Mouse (Mus musculus) heart, embryonic 11.5 days (tissue): ENCODE data around the gene Acss1. TPM values are rescaled to one million over a fixed set of nuclear protein-coding genes. Genes with fewer than 3 reads are reported as not detected.

Experiments
- ATAC-seq: fragments of 200-750 bp; cut with Nextera tagmentation; replicated peaks from 2 replicates; pipeline ENCODE4 v1.8.0; 2017; ENCODE audit warnings: moderate library complexity; ENCODE audit not compliant: insufficient number of reproducible peaks, low FRiP score, low TSS enrichment
- H3K27ac ChIP-seq: fragments of 300-500 bp; sonication (generic); 2 replicates; pipeline ENCODE4 v1.5.1; 2014; ENCODE audit warnings: mild to moderate bottlenecking, low read depth, low read length
- H3K27me3 ChIP-seq: fragments of 300-500 bp; sonication (generic); 2 replicates; pipeline ENCODE4 v1.6.1; 2014; ENCODE audit warnings: mild to moderate bottlenecking, low read length, mixed read lengths; ENCODE audit not compliant: control insufficient read depth, insufficient read depth
- H3K36me3 ChIP-seq: fragments of 300-500 bp; sonication (generic); 2 replicates; pipeline ENCODE4 v1.6.1; 2014; ENCODE audit warnings: mild to moderate bottlenecking, low read length, moderate library complexity, mixed read lengths; ENCODE audit not compliant: control insufficient read depth, insufficient read depth
- H3K4me1 ChIP-seq: fragments of 300-500 bp; sonication (generic); 2 replicates; pipeline ENCODE4 v1.6.1; 2014; ENCODE audit warnings: low read length; ENCODE audit not compliant: control insufficient read depth, insufficient read depth
- H3K4me2 ChIP-seq: fragments of 300-500 bp; sonication (generic); 2 replicates; pipeline ENCODE4 v1.6.1; 2014; ENCODE audit warnings: mild to moderate bottlenecking, moderate library complexity
- H3K4me3 ChIP-seq: fragments of 300-500 bp; sonication (generic); 2 replicates; pipeline ENCODE4 v1.5.1; 2014; ENCODE audit warnings: low read depth, low read length
- H3K9ac ChIP-seq: fragments of 300-500 bp; sonication (generic); 2 replicates; pipeline ENCODE4 v1.6.1; 2014; ENCODE audit warnings: mild to moderate bottlenecking, low read depth, low read length, moderate library complexity
- H3K9me3 ChIP-seq: fragments of 300-500 bp; sonication (generic); replicated peaks from 2 replicates; pipeline ENCODE4 v1.6.1; 2016; ENCODE audit warnings: low read length; ENCODE audit not compliant: control insufficient read depth
- WGBS: fragments of 180-500 bp; shearing (Covaris S2); extraction: QIAGEN DNeasy Blood & Tissue Kit; methylation state at CpG from one replicate; pipeline ENCODE4 v1.1.7; 2014; ENCODE audit not compliant: insufficient replicate concordance; 5-methylcytosine and 5-hydroxymethylcytosine counted together
- polyA plus RNA-seq: library from polyadenylated mRNA; unstranded; fragments of >200 nt; fragmentation: Nextera tagmentation; extraction: Ambion mirVana; gene quantifications from 2 replicates; pipeline ENCODE4 v1.2.1, GENCODE M21; 2014

Acss1 gene
- polyA plus RNA-seq, 1 experiment from 2014 or later = 14.8 TPM

DNA sequence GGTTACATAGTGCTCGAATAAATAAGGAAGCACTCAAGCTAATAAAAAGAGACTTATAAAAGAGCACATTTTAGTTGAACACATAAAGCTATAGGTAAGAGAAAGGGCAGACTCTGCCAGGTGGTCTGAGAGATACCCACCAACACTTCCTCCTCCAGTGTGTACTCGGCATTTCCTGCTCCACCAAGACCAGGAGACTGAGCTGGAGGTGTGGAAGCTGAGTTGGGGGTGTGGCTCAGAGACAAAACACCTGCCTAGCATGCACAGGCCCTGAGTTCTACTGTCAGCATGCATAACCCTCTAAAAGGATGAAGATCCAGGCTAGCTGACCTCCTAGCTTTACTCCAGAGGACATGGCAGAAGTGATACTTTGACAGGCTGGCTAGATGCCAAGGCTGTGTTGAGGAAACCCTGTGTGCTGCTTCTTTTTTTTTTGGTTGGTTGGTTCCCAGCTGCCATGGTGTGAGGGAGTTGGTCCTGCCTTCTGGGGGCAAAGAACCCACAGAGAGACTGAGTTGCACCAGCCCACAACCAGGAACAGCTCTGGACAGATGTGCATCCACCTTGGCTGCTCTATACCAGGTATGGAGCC, 1.2 kb upstream of the Acss1 start:
- ATAC-seq = no peak
- Histone ChIP-seq H3K9me3 (no peaks in the 10 kb centered on the region), H3K27me3 (0 out of 2 replicates have a peak, but pooled peaks cover 2% of the 10 kb centered on the region), H3K4me2 (no peak overlapping the region), H3K4me1 (peaks cover 10% of the 10 kb centered on the region), H3K9ac (no peak overlapping the region), H3K27ac (no peak overlapping the region), H3K36me3 (no peaks in the 10 kb centered on the region), H3K4me3 (no peak overlapping the region)
- WGBS = 62% methylated on average over 2 of the region's 2 CpGs

DNA sequence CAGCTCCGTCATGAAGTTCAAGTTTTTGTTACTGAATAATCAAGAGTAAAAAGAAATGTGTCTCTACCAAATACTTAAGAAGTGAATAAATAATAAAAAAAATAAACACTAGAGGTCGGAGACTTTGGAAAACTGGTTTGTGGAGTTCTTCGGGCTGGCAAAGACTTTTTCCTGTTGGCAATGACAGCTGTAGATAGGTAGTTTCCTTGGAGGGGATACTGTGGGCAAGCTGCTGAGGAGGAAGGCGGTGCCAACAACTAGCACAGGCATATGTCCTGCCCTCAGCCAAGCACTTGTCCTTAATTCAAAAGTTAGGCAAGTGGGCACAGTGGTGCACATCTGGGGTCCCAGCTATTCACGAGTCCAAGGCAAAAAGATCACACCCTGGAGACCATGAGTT, 656 bp upstream of the Acss1 start:
- WGBS = 73% methylated on average over 5 of the region's 5 CpGs
- Histone ChIP-seq H3K9ac (no peak overlapping the region), H3K9me3 (no peaks in the 10 kb centered on the region), H3K36me3 (no peaks in the 10 kb centered on the region), H3K4me1 (peaks cover 10% of the 10 kb centered on the region), H3K27me3 (0 out of 2 replicates have a peak, but pooled peaks cover 2% of the 10 kb centered on the region), H3K4me3 (no peak overlapping the region), H3K4me2 (peak overlapping the region; percentile 97), H3K27ac (0 out of 2 replicates have a peak overlapping the region, but pooled peaks have one; percentile 73)
- ATAC-seq = no peak

DNA sequence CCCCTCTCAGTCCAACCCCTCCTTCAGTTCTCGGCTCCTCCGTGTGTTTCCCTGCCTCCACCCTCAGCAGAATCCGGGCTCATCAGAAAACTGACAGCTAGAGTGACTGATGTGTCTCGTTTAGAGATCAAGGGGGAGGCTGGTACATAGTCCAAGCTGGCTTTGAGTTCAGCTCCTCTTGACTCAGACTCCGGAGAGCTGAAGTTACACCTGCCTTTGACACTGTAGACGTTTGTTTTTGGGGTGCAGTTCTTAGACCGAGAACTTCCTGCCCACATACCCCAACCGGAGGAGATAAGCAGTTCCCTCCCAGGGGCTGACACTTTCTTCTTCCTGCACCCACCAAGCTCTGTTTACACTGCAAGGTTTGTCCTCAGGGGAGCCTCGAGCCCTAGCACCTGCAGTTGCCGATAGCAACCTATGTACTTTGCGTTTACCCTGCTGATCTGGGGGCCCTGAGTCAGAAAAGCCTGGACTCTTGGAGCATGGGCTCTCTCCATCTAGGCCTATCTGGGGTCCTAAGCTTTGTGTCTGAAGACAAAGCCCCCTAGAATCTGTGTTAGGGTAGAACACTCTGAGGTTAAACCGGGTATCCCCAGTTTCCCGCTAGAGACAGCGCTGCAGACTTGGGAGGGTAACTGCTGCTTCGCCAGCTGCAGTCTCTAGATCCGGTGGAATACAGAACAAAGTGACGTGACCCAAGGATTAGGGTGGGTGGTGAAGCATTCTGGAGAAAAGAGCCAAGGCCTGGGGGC, 1.1 kb downstream of the Acss1 start:
- no peaks in the 10 kb centered on the region for H3K9me3 ChIP-seq
- 2% methylated on average over 17 of the region's 17 CpGs for WGBS
- peak overlapping the region; percentile 77 for H3K9ac ChIP-seq
- H3K27me3 ChIP-seq = 0 out of 2 replicates have a peak, but pooled peaks cover 2% of the 10 kb centered on the region
- peak overlapping the region; percentile 72 for H3K4me3 ChIP-seq
- H3K4me1 ChIP-seq = peaks cover 10% of the 10 kb centered on the region
- no peaks in the 10 kb centered on the region for H3K36me3 ChIP-seq
- peak overlapping the region; percentile 97 for H3K4me2 ChIP-seq
- peak; percentile 28; the same call in 1 of the 2 replicates for ATAC-seq
- peak overlapping the region; percentile 73 for H3K27ac ChIP-seq

DNA sequence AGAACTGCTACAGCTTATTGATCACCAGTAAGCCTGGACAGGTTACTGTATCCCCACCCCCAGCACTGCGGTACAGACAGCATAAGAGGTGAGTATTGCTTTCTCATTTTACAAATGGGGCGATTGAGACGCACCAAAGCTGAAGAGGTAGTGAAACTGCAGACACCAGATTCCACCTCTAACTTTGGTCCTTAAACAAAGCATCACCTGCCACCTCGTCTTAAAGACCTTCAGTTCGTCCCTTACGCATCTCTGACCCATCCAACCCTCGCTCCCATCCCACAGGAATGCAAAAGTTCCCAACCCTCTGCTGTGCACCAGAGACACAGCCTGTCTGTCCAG, 1.6 kb downstream of the Acss1 start:
- Histone ChIP-seq H3K27me3 (0 out of 2 replicates have a peak, but pooled peaks cover 2% of the 10 kb centered on the region), H3K4me1 (peaks cover 10% of the 10 kb centered on the region), H3K4me3 (peak overlapping the region; percentile 72), H3K36me3 (no peaks in the 10 kb centered on the region), H3K4me2 (peak overlapping the region; percentile 97), H3K27ac (peak overlapping the region; percentile 68; the same call in 1 of the 2 replicates), H3K9me3 (no peaks in the 10 kb centered on the region), H3K9ac (peak overlapping the region; percentile 77)
- 41% methylated on average over 7 of the region's 7 CpGs for WGBS
- ATAC-seq = no peak

DNA sequence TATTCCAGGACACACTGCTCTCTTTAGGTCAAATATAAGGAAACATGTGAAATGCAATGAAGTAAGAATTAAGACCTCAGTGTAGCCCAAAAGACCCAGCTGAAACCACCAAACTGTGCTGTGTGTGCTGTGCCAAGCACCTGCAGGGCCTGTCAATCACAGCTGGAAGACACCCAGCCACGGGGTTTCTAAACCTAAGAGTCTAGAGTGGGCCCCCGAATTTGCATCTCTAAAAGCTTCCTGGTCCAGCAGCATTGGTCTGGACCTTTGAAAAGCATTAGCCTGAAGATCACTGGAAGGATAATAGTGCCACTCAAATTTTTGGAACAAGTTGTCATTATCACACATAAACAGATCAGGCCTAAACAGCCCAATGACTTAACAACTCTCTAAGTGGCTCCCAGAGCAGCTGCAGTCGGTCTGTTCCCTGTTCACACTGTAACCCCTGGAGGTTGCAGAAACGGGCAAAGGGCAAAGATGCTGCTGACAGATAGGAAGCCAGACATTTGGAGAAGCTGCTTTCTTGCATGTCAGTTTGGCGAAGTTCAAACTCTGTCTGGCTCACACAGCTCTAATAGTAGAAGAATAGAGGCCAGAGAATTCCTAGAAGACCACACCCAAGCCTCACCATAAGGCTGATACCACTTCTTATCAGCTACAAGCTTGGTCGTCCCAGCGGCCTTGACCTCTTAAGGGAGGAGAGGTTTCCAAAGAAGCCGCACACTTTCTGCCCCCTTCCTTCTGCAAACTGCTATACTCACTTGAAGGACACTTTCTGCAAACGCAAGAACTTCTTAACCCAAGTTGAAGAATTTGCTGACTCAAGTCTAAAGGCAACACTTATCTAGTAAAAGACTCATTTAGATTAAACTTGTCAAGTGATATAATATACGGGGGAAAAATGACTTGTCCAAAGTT, 2.5 kb downstream of the Acss1 start:
- 33% methylated on average over 10 of the region's 10 CpGs for WGBS
- H3K27me3 ChIP-seq = 0 out of 2 replicates have a peak, but pooled peaks cover 2% of the 10 kb centered on the region
- H3K4me3 ChIP-seq = no peak overlapping the region
- no peaks in the 10 kb centered on the region for H3K36me3 ChIP-seq
- no peaks in the 10 kb centered on the region for H3K9me3 ChIP-seq
- H3K4me2 ChIP-seq = peak overlapping the region; percentile 40
- no peak overlapping the region for H3K9ac ChIP-seq
- H3K4me1 ChIP-seq = peaks cover 10% of the 10 kb centered on the region
- peak; percentile 50; the same call in 1 of the 2 replicates for ATAC-seq
- H3K27ac ChIP-seq = peak overlapping the region; percentile 66; the same call in 1 of the 2 replicates

DNA sequence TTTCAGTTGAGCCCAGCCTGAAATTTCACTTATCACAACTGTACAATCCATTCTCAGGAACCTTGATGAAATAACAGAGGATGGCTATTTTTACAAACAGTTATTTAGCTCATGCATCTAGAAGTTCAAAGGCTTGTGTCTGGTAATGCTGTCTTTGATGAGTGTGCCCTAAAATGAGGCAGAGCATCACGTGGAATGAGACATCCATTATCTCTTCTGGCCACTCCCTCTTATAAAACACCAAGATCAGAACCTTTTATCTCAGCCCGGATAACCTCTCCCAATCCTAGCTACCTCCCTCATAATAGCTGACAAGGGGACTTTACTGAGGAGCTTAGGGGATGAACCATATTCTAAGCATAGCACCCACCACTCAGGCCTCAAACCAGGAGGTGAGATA, 3.3 kb downstream of the Acss1 start:
- ATAC-seq = no peak
- WGBS = 58% methylated on average over 2 of the region's 2 CpGs
- H3K27ac ChIP-seq = peak overlapping the region; percentile 66; the same call in 1 of the 2 replicates

DNA sequence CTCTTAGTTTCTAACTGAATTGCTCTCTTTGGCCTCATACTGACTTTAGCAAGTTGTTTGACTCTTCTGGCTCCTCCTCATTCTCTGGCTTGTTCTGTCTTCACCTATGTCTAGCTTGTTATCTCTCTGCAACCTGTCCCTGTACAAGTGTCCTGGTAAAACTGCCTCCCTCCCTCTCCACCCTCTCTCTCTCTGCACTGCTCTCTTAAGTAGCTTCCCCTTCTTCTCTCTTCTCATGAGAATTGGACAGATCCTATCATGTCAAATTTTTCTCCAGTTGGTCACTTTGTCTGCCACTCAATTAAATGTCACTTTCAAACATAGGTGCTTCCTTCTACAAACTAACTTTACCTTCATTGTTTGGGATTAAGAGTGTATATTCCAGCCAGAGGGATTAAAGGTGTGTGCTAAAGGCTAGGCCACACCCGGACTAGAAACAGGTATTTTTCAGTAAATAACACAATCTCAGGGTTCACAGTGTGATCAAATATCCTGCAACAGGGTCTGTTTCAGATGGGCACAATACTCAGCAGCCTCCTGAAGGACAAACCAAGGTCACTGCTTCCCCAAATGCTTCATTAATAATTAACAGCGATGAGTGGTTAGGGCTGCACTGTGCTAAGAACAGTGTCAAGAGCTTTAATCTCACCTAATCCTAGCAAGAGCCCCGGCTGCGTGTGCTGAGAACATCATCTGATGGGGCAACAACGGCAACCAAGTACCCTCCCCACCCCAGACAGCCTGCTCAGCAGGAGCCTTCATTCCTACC, 4.0 kb downstream of the Acss1 start:
- no peak for ATAC-seq
- 72% methylated on average over 5 of the region's 5 CpGs for WGBS
- no peak overlapping the region for H3K27ac ChIP-seq
- peaks cover 10% of the 10 kb centered on the region for H3K4me1 ChIP-seq
- H3K4me3 ChIP-seq = no peak overlapping the region
- no peak overlapping the region for H3K9ac ChIP-seq
- peaks cover 2% of the 10 kb centered on the region; the same call in 1 of the 2 replicates for H3K27me3 ChIP-seq
- H3K9me3 ChIP-seq = no peaks in the 10 kb centered on the region
- H3K36me3 ChIP-seq = no peaks in the 10 kb centered on the region
- H3K4me2 ChIP-seq = peak overlapping the region; percentile 2; the same call in 1 of the 2 replicates

More for the DNA sequence above, 3.3 kb downstream of the Acss1 start:
- no peak overlapping the region for H3K9ac ChIP-seq
- no peaks in the 10 kb centered on the region for H3K9me3 ChIP-seq
- peaks cover 10% of the 10 kb centered on the region for H3K4me1 ChIP-seq
- H3K36me3 ChIP-seq = no peaks in the 10 kb centered on the region
- H3K4me3 ChIP-seq = no peak overlapping the region
- peaks cover 2% of the 10 kb centered on the region; the same call in 1 of the 2 replicates for H3K27me3 ChIP-seq
- H3K4me2 ChIP-seq = peak overlapping the region; percentile 40
